Mouse (Mus musculus) hindbrain, postnatal 0 days (tissue): ENCODE measurements around the gene Eral1. TPM values are rescaled to one million over a fixed set of nuclear protein-coding genes. Genes with fewer than 3 reads are reported as not detected.

ENCODE experiments used
- ATAC-seq: fragments of 200-750 bp; cut with Nextera tagmentation; 2 replicates; pipeline ENCODE4 v1.8.0; 2017; ENCODE audit warnings: mild to moderate bottlenecking, moderate TSS enrichment, moderate library complexity
- DNase-seq: peaks from one replicate; pipeline ENCODE4 v3.0.0-alpha.2; 2015; ENCODE audit warnings: low spot score
- H3K27ac ChIP-seq: fragments of 300-500 bp; sonication (generic); 2 replicates; pipeline ENCODE4 v1.5.1; 2014; ENCODE audit warnings: mild to moderate bottlenecking
- H3K27me3 ChIP-seq: fragments of 300-500 bp; sonication (generic); 2 replicates; pipeline ENCODE4 v1.6.1; 2014; ENCODE audit warnings: low read length, mixed read lengths; ENCODE audit not compliant: insufficient read depth
- H3K36me3 ChIP-seq: fragments of 300-500 bp; sonication (generic); 2 replicates; pipeline ENCODE4 v1.6.1; 2014; ENCODE audit warnings: low read length, mixed read lengths; ENCODE audit not compliant: insufficient read depth
- H3K4me1 ChIP-seq: fragments of 300-500 bp; sonication (generic); 2 replicates; pipeline ENCODE4 v1.6.1; 2014; ENCODE audit warnings: antibody characterized with exemption, low read length, mixed read lengths; ENCODE audit not compliant: insufficient read depth
- H3K4me2 ChIP-seq: fragments of 300-500 bp; sonication (generic); 2 replicates; pipeline ENCODE4 v1.6.1; 2014; ENCODE audit warnings: low read depth, mild to moderate bottlenecking, low read length, moderate library complexity, mixed read lengths
- H3K4me3 ChIP-seq: fragments of 300-500 bp; sonication (generic); 2 replicates; pipeline ENCODE4 v1.5.1; 2014; ENCODE audit warnings: low read length
- H3K9ac ChIP-seq: fragments of 300-500 bp; sonication (generic); replicated peaks from 2 replicates; pipeline ENCODE4 v1.6.1; 2014; ENCODE audit warnings: mild to moderate bottlenecking, low read length, moderate library complexity, mixed read lengths
- H3K9me3 ChIP-seq: fragments of 300-500 bp; sonication (generic); 2 replicates; pipeline ENCODE4 v1.6.1; 2016; ENCODE audit warnings: low read length, mixed read lengths
- CTCF ChIP-seq: IDR thresholded peaks from 2 replicates; pipeline ENCODE4 v1.5.1; 2016; ENCODE audit warnings: antibody characterized with exemption, control low read depth, low read depth
- WGBS: fragments of 180-500 bp; shearing (Covaris S2); extraction: QIAGEN DNeasy Blood & Tissue Kit; methylation state at CpG from one replicate; pipeline ENCODE4 v1.1.7; 2014; 5-methylcytosine and 5-hydroxymethylcytosine counted together
- polyA plus RNA-seq: library from polyadenylated mRNA; unstranded; fragments of >200 nt; fragmentation: Nextera tagmentation; extraction: Ambion mirVana; gene quantifications from 2 replicates; pipeline ENCODE4 v1.2.1, GENCODE M21; 2015
- total RNA-seq: library from RNA; depleted of rRNA; stranded (reverse); fragments of >200 nt; gene quantifications from 2 replicates; pipeline ENCODE4 v1.2.3, GENCODE M21; 2014

The Eral1 gene
- total and polyA plus RNA-seq, 2 experiments from 2014 or later = 26.9 to 38.4 TPM

DNA sequence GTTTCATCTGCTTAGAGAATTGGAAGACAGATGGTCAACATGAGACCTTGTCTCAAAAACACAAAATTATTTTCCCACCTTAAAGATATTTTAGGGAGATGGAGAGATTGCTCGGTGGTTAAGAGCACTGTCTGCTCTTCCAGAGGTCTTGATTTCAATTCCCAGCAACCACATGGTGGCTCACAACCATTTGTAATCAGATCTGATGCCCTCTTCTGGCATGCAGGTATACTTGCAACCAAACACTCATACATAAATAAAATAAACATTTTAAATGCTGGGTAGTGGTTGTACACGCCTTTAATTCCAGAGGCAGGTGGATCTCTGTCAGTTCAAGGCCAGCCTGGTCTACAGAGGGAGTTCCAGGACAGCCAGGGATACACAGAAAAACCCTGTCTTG is 39.3 kb downstream of the Eral1 start:
- H3K36me3 ChIP-seq = no peaks in the 10 kb centered on the region
- H3K9me3 ChIP-seq = no peaks in the 10 kb centered on the region
- 0 out of 2 replicates have a peak, but pooled peaks cover 8% of the 10 kb centered on the region for H3K4me1 ChIP-seq
- no peak overlapping the region for H3K27ac ChIP-seq
- ATAC-seq (no peak), DNase-seq (peak; percentile 35)
- H3K27me3 ChIP-seq = no peaks in the 10 kb centered on the region
- H3K4me3 ChIP-seq = no peak overlapping the region
- WGBS = 63% methylated on average over 2 of the region's 2 CpGs
- H3K4me2 ChIP-seq = no peak overlapping the region
- no peak overlapping the region for H3K9ac ChIP-seq
- peak; percentile 59 for TF ChIP-seq CTCF

- Histone ChIP-seq H3K4me3 (peak within 1 kb of the TSS; percentile 72), H3K36me3 (peaks cover 4% of the 10 kb centered on the region; the same call in 1 of the 2 replicates), H3K9me3 (no peaks in the 10 kb centered on the region), H3K9ac (peak within 1 kb of the TSS; percentile 79), H3K4me2 (peak within 1 kb of the TSS; percentile 71), H3K27me3 (no peaks in the 10 kb centered on the region), H3K27ac (peak within 1 kb of the TSS; percentile 87), H3K4me1 (0 out of 2 replicates have a peak, but pooled peaks cover 10% of the 10 kb centered on the region)
- WGBS = 3% methylated on average over 51 of the region's 55 CpGs
- no peak for TF ChIP-seq CTCF
- peak; percentile 87 for ATAC-seq
- DNase-seq = peak; percentile 82
Observed at GRCm38 (mm10) chr11:78037831-78038752, 42.1 kb downstream of the Eral1 start, which contains the start of gene Flot2. Gene Flot2, plus strand, starts transcription at chr11:78037931.

DNA sequence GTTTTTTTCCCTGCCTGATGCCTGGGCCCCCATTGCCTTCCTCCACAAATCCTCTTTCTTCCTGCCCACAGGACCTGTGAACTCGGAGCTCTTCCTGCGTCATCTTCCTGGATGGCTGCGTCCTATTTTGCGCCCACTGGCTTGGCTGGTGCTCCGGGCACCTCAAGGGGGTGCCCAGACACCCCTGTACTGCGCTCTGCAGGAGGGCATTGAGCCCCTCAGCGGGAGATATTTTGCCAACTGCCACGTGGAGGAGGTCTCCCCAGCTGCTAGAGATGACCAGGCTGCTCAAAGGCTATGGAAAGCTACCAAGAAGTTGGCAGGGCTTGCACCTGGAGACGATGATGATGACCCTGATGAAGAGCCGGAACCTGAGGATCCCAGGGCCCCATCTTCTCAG is 43.4 kb downstream of the Eral1 start:
- Histone ChIP-seq H3K9me3 (no peaks in the 10 kb centered on the region), H3K4me2 (no peak overlapping the region), H3K36me3 (peaks cover 4% of the 10 kb centered on the region; the same call in 1 of the 2 replicates), H3K4me3 (no peak overlapping the region), H3K4me1 (0 out of 2 replicates have a peak, but pooled peaks cover 12% of the 10 kb centered on the region), H3K27me3 (no peaks in the 10 kb centered on the region), H3K27ac (no peak overlapping the region), H3K9ac (no peak overlapping the region; the same call in 1 of the 2 replicates)
- TF ChIP-seq CTCF = no peak
- ATAC-seq = no peak
- no peak for DNase-seq
- WGBS = 80% methylated on average over 10 of the region's 10 CpGs

DNA sequence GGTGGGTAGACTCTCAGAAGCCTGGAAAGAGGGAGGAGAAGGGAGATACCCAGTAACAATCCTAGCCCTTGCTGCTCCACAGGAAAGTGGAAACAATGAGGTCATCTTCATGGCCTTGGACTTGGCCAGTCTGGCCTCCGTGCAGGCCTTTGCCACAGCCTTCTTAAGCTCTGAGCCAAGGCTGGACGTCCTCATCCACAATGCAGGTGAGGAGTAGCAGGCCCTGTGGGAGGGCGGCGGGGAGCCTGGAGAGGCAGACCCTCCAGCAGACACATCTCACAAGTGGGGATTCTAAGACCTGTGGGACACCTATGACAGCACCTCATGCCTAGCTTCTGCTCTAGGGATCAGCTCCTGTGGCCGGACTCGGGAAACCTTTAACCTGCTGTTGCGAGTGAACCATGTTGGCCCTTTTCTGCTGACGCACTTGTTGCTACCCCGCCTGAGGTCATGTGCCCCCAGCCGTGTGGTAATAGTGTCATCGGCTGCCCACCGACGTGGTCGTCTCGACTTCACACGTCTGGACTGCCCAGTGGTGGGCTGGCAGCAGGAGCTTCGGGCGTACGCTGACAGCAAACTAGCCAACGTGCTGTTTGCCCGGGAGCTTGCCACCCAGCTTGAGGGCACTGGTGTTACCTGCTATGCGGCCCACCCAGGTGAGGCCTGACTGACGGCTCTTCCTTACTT is 46.1 kb downstream of the Eral1 start:
- ATAC-seq (no peak), DNase-seq (no peak)
- 92% methylated on average over 23 of the region's 23 CpGs for WGBS
- TF ChIP-seq CTCF = no peak
- no peak overlapping the region for H3K27ac ChIP-seq
- H3K36me3 ChIP-seq = peaks cover 13% of the 10 kb centered on the region
- no peak overlapping the region for H3K4me3 ChIP-seq
- H3K9me3 ChIP-seq = no peaks in the 10 kb centered on the region
- no peaks in the 10 kb centered on the region for H3K27me3 ChIP-seq
- H3K4me1 ChIP-seq = 0 out of 2 replicates have a peak, but pooled peaks cover 9% of the 10 kb centered on the region
- H3K9ac ChIP-seq = no peak overlapping the region
- no peak overlapping the region for H3K4me2 ChIP-seq

- Histone ChIP-seq H3K27ac (peak overlapping the region; percentile 94), H3K4me3 (peak overlapping the region; percentile 77), H3K9ac (peak overlapping the region; percentile 81), H3K27me3 (no peaks in the 10 kb centered on the region), H3K36me3 (peaks cover 25% of the 10 kb centered on the region), H3K4me2 (peak overlapping the region; percentile 77), H3K9me3 (no peaks in the 10 kb centered on the region), H3K4me1 (0 out of 2 replicates have a peak, but pooled peaks cover 6% of the 10 kb centered on the region)
- TF ChIP-seq CTCF = no peak
- DNase-seq (no peak), ATAC-seq (no peak)
- WGBS = 4% methylated on average over 5 of the region's 5 CpGs
Observed at GRCm38 (mm10) chr11:78032809-78033195, 47.4 kb downstream of the Eral1 start.

DNA sequence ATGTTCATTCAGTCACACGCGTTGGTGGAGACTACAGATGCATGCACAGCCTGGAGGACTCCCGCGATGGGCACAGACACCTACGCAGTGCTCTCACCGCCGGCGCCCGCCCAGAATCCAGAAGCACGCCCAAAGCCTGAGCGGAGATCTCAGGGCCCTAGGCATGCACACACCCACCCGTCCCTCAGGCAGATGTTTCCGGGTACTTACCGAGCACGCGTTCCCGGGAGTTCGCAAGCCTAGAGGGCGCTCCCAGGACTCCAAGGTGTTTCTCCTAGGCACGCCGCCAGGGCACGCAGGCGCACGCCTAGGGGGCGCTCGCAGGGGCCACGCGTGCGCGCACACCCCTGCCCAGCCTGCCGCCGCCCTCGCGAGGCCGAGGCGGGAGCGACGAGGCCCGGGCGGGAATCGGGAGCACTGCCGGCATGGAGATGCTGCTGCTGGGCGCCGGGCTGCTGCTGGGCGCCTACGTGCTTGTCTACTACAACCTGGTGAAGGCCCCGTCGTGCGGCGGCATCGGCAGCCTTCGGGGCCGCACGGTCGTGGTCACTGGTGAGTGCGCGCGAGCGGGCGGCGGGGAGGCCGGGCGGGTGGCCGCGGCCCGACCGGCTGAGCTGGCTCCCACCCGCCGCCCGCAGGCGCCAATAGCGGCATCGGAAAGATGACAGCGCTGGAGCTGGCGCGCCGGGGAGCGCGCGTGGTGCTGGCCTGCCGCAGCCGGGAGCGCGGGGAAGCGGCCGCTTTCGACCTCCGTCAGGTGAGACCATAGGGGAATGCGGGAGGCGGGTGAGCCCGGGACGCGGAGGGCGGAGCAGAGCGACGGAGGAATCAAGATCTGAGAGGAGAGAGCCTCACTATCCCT is 48.0 kb downstream of the Eral1 start, which contains the start of gene Dhrs13:
Gene Dhrs13, plus strand, starts transcription at position 334 of the 862 bp plus-strand sequence.
- under 1% methylated on average over 96 of the region's 96 CpGs for WGBS
- H3K4me2 ChIP-seq = peak within 1 kb of the TSS; percentile 77
- H3K27me3 ChIP-seq = no peaks in the 10 kb centered on the region
- 0 out of 2 replicates have a peak, but pooled peaks cover 6% of the 10 kb centered on the region for H3K4me1 ChIP-seq
- H3K27ac ChIP-seq = peak within 1 kb of the TSS; percentile 94
- peak; percentile 79 for TF ChIP-seq CTCF
- H3K36me3 ChIP-seq = peaks cover 32% of the 10 kb centered on the region
- peak; percentile 89 for ATAC-seq
- no peaks in the 10 kb centered on the region for H3K9me3 ChIP-seq
- peak; percentile 96 for DNase-seq
- H3K9ac ChIP-seq = peak within 1 kb of the TSS; percentile 81
- peak within 1 kb of the TSS; percentile 77 for H3K4me3 ChIP-seq
